Mouse (Mus musculus): ENCODE data around the gene Ralgps1. TPM values are rescaled to one million over a fixed set of nuclear protein-coding genes. Genes with fewer than 3 reads are reported as not detected.

Gene Ralgps1
- polyA plus RNA-seq, 1 experiment: 4.6 TPM

DNA sequence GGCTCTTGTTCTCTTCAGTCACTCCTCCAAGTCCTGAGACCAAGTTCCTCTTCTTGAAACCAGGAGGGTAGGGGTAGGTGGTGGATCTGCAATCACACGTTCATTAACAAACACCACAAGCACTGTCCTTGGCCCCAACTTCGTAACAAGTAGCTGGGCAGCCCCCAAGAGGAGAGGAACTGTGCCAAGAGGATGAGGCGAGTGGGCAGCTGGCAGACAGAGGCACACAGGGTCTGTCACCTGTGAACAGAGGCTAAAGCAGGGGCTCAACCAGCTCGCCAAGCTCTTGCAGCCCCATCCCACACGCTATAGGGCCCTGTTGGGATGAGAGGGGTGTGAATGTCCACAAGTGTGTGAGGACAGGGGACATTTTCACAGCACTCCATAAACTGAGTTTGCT is 24.5 kb downstream of the Ralgps1 start:
- WGBS: 41% methylated on average over 5 of the region's 5 CpGs
- no peak overlapping the region for H3K27ac ChIP-seq (ENCODE audit: control insufficient read depth, insufficient read depth, low read depth, low read length, poor library complexity)
- TF ChIP-seq POLR2A (IDR thresholded peaks at IDR 0.05; ENCODE audit: borderline replicate concordance, control insufficient read depth, low read depth, low read length): no peak
- no peak for TF ChIP-seq CTCF (IDR thresholded peaks at IDR 0.05; ENCODE audit: control insufficient read depth, insufficient read depth, low read length)
- no peaks in the 10 kb centered on the region; the same call in 1 of the 2 replicates for H3K4me1 ChIP-seq (ENCODE audit: control insufficient read depth, insufficient read depth, low read length)
- no peak overlapping the region for H3K4me3 ChIP-seq (replicated peaks; ENCODE audit: control insufficient read depth, low read depth, low read length)

DNA sequence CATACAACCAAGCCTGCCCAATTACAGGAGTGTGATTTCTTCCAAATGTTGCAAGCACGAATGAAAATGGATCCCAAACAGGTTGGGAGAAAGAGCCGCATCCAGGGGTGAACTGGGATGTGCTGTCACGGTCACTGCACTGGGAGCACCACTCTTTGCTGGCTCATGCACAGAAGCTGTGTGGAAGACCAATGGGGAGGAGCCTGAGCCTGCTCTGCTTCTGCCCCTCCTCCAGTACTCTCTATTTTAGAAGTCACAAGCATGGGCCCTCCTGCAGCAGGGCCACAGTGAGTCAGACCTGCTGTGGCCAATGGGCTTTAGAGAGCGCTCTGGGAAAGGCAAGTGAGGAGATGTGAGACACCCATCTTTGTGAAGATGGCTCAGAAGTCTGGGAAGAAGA is 25.3 kb downstream of the Ralgps1 start:
- WGBS: 92% methylated on average over 4 of the region's 4 CpGs
- Histone ChIP-seq H3K27ac (ENCODE audit: control insufficient read depth, insufficient read depth, low read depth, low read length, poor library complexity) (no peak overlapping the region), H3K4me3 (replicated peaks; ENCODE audit: control insufficient read depth, low read depth, low read length) (no peak overlapping the region), H3K4me1 (ENCODE audit: control insufficient read depth, insufficient read depth, low read length) (no peaks in the 10 kb centered on the region; the same call in 1 of the 2 replicates)
- TF ChIP-seq CTCF (IDR thresholded peaks at IDR 0.05; ENCODE audit: control insufficient read depth, insufficient read depth, low read length) (no peak), POLR2A (IDR thresholded peaks at IDR 0.05; ENCODE audit: borderline replicate concordance, control insufficient read depth, low read depth, low read length) (no peak)

DNA sequence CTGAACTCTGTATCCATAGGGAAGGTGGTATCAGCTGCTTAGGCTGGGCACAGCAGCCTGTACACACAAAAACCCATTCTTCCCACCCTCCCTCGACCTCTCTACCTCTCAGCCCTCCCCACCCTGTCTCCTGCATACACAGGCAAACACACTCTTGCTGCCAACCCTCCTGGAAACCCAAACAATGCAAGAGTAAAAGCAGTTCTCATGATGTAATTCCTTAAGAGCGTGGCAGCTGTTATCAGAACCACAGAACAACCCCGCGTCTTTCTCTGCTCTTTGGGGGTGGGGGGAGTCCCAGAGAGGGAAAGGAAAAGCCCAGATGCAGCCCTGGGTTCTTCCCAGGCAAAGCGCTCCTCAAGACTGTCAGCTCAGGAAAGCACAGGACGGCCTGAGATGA is 25.8 kb downstream of the Ralgps1 start:
- WGBS: 60% methylated on average over 6 of the region's 6 CpGs
- H3K4me3 ChIP-seq (replicated peaks; ENCODE audit: control insufficient read depth, low read depth, low read length): no peak overlapping the region
- no peaks in the 10 kb centered on the region; the same call in 1 of the 2 replicates for H3K4me1 ChIP-seq (ENCODE audit: control insufficient read depth, insufficient read depth, low read length)
- TF ChIP-seq CTCF (IDR thresholded peaks at IDR 0.05; ENCODE audit: control insufficient read depth, insufficient read depth, low read length) (no peak), POLR2A (IDR thresholded peaks at IDR 0.05; ENCODE audit: borderline replicate concordance, control insufficient read depth, low read depth, low read length) (no peak)
- no peak overlapping the region for H3K27ac ChIP-seq (ENCODE audit: control insufficient read depth, insufficient read depth, low read depth, low read length, poor library complexity)

DNA sequence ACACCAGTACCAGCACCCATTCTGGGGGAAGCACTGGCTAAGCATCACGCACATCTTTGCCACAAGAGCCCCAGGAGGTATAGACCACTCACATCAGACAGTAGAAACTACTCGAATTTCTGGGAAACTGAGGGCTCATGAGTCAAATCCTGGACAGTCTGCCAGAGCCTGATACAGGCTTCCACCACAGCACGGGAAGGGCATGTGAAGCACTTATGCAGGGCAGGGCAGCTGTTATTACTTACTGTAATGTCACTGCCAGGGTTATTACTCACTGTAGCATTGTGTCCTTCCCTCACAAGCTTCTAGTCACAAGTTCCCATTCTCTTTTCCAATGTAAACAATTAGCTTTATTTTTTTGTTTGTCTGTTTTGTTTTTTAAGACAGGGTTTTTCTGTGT is 27.9 kb downstream of the Ralgps1 start:
- Histone ChIP-seq H3K4me1 (ENCODE audit: control insufficient read depth, insufficient read depth, low read length) (no peaks in the 10 kb centered on the region; the same call in 1 of the 2 replicates), H3K4me3 (replicated peaks; ENCODE audit: control insufficient read depth, low read depth, low read length) (no peak overlapping the region), H3K27ac (ENCODE audit: control insufficient read depth, insufficient read depth, low read depth, low read length, poor library complexity) (no peak overlapping the region)
- no peak for TF ChIP-seq CTCF (IDR thresholded peaks at IDR 0.05; ENCODE audit: control insufficient read depth, insufficient read depth, low read length)
- no peak for TF ChIP-seq POLR2A (IDR thresholded peaks at IDR 0.05; ENCODE audit: borderline replicate concordance, control insufficient read depth, low read depth, low read length)
- WGBS: 77% methylated on average over 3 of the region's 3 CpGs

DNA sequence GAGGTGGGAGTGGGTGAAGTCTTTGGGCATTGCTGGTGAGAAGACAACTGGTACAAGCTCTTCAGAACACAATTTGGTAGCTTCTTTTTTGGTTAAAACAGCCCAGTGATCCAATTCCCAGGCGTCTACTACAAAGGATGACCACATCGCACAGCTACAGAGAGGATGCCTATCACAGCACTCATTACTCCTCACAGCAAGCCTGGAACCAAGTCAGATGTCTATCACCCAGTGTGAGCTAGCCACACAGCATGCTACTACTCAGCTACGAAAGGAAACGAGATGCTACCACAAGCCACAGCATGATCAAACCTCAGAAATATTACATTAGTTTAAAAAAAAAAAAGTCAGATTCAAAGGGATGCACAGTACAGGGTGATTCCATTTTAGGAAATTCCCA is 29.1 kb downstream of the Ralgps1 start:
- Histone ChIP-seq H3K27ac (ENCODE audit: control insufficient read depth, insufficient read depth, low read depth, low read length, poor library complexity) (no peak overlapping the region), H3K4me3 (replicated peaks; ENCODE audit: control insufficient read depth, low read depth, low read length) (no peak overlapping the region), H3K4me1 (ENCODE audit: control insufficient read depth, insufficient read depth, low read length) (no peaks in the 10 kb centered on the region; the same call in 1 of the 2 replicates)
- 11% methylated on average over 4 of the region's 4 CpGs for WGBS
- TF ChIP-seq CTCF (IDR thresholded peaks at IDR 0.05; ENCODE audit: control insufficient read depth, insufficient read depth, low read length): no peak

DNA sequence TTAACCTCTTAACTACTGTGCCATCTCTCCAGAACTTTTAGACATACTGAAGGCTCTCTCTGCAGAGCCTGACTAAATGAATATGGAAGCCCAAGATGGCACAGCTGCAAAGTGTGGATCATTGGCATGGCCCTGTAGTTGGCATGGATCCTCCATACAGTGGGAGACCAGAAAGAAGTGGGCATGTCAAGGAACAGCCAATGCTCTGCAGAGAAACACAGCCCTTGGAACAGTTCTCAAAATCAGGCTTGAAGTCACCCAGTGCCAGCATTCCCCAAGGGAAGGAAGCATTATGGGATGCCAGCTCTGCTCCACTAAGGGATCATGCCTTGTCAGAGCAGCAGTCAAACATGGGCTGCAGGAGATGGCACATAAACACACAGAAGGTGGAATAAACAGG is 35.5 kb downstream of the Ralgps1 start:
- H3K27ac ChIP-seq (ENCODE audit: control insufficient read depth, insufficient read depth, low read depth, low read length, poor library complexity): no peak overlapping the region
- H3K4me1 ChIP-seq (ENCODE audit: control insufficient read depth, insufficient read depth, low read length): no peaks in the 10 kb centered on the region; the same call in 1 of the 2 replicates
- TF ChIP-seq CTCF (IDR thresholded peaks at IDR 0.05; ENCODE audit: control insufficient read depth, insufficient read depth, low read length) (no peak), POLR2A (IDR thresholded peaks at IDR 0.05; ENCODE audit: borderline replicate concordance, control insufficient read depth, low read depth, low read length) (no peak)
- H3K4me3 ChIP-seq (replicated peaks; ENCODE audit: control insufficient read depth, low read depth, low read length): no peak overlapping the region

DNA sequence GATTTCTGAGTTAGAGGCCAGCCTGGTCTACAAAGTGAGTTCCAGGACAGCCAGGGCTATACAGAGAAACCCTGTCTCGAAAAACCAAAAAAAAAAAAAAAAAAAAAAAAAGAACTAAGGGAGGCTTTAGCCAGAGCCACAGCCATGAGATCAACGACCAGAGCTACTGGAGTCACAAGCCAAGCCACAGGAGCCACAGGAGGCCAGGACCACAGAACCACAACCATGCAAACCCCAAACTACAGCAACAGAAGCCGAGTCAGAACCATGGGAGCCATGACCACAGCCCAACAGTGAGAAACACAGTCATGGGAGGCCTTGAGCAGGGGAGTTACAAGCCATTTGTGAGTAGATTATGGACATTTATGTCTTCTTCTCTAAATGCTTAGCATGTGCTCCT is 41.7 kb downstream of the Ralgps1 start:
- Histone ChIP-seq H3K4me3 (replicated peaks; ENCODE audit: control insufficient read depth, low read depth, low read length) (no peak overlapping the region), H3K4me1 (ENCODE audit: control insufficient read depth, insufficient read depth, low read length) (no peaks in the 10 kb centered on the region), H3K27ac (ENCODE audit: control insufficient read depth, insufficient read depth, low read depth, low read length, poor library complexity) (no peak overlapping the region)
- WGBS: 12% methylated on average over 2 of the region's 3 CpGs
- TF ChIP-seq POLR2A (IDR thresholded peaks at IDR 0.05; ENCODE audit: borderline replicate concordance, control insufficient read depth, low read depth, low read length): no peak
- TF ChIP-seq CTCF (IDR thresholded peaks at IDR 0.05; ENCODE audit: control insufficient read depth, insufficient read depth, low read length): no peak

DNA sequence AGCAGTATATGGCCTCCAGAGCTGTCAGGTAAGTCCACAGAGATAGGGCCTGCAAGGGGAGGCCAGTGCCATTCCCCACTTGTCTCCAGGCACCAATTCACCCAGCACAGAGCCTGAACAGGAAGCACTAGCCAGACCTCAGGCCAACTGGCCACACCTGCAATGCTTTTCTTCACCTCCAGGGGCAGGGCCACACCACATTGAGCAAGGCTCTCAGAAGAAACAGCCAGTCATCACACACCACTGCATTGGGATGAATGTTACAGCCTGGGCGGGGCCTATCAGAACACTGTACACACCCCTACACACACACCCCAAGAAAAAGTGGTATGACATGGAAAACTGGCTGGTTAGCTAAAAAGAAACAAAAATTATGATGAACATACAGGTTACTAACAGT is 42.3 kb downstream of the Ralgps1 start:
- Histone ChIP-seq H3K4me1 (ENCODE audit: control insufficient read depth, insufficient read depth, low read length) (no peaks in the 10 kb centered on the region), H3K4me3 (replicated peaks; ENCODE audit: control insufficient read depth, low read depth, low read length) (no peak overlapping the region), H3K27ac (ENCODE audit: control insufficient read depth, insufficient read depth, low read depth, low read length, poor library complexity) (no peak overlapping the region)
- WGBS: 68% methylated on average over 1 of the region's 1 CpGs
- no peak for TF ChIP-seq POLR2A (IDR thresholded peaks at IDR 0.05; ENCODE audit: borderline replicate concordance, control insufficient read depth, low read depth, low read length)
- peak; percentile 78 for TF ChIP-seq CTCF (IDR thresholded peaks at IDR 0.05; ENCODE audit: control insufficient read depth, insufficient read depth, low read length)

DNA sequence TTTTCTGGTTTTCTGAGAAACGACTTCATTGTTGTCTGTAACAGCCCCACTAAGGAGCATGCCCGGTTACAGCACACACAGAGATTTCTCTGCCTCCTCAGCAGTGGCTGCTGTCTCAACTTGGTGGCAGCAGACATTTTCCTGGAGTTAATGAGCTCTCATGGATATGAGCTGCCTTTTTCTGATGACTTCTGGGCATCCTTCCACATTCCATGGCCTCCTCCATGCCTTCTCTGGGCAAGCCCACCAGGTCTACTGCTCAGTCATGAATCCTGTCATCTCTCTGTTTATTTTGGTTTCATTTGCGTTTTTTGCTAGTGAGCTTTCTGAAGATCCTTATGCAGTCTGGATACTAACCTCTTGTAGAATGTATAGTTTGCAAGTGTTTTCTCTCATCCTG is 45.9 kb downstream of the Ralgps1 start:
- WGBS: 71% methylated on average over 3 of the region's 3 CpGs
- TF ChIP-seq POLR2A (IDR thresholded peaks at IDR 0.05; ENCODE audit: borderline replicate concordance, control insufficient read depth, low read depth, low read length) (no peak), CTCF (IDR thresholded peaks at IDR 0.05; ENCODE audit: control insufficient read depth, insufficient read depth, low read length) (no peak)
- no peaks in the 10 kb centered on the region for H3K4me1 ChIP-seq (ENCODE audit: control insufficient read depth, insufficient read depth, low read length)

More for the DNA sequence above, 45.9 kb downstream of the Ralgps1 start:
- H3K27ac ChIP-seq (ENCODE audit: control insufficient read depth, insufficient read depth, low read depth, low read length, poor library complexity): no peak overlapping the region
- no peak overlapping the region for H3K4me3 ChIP-seq (replicated peaks; ENCODE audit: control insufficient read depth, low read depth, low read length)
